Mouse (Mus musculus) heart, embryonic 16.5 days (tissue): ENCODE measurements at regions not wholly inside any gene's neighbourhood (a gene's known extent, or its start where the extent isn't known, plus 50 kb on each side); places are given as distances from the start of the nearest gene placed in this dataset.

Experiments
- ATAC-seq: fragments of 200-750 bp; cut with Nextera tagmentation; replicated peaks from 2 replicates; pipeline ENCODE4 v1.8.0; 2017; ENCODE audit warnings: moderate number of reproducible peaks; ENCODE audit not compliant: insufficient read depth, low FRiP score; ENCODE audit errors: extremely low read depth
- H3K27ac ChIP-seq: fragments of 300-500 bp; sonication (generic); 2 replicates; pipeline ENCODE4 v1.5.1; 2014; ENCODE audit warnings: mild to moderate bottlenecking, low read length, control low read depth, moderate library complexity
- H3K27me3 ChIP-seq: fragments of 300-500 bp; sonication (generic); 2 replicates; pipeline ENCODE4 v1.6.1; 2014; ENCODE audit warnings: low read length, mixed read lengths; ENCODE audit not compliant: control insufficient read depth, insufficient read depth
- H3K36me3 ChIP-seq: fragments of 300-500 bp; sonication (generic); 2 replicates; pipeline ENCODE4 v1.6.1; 2014; ENCODE audit not compliant: control insufficient read depth, insufficient read depth
- H3K4me1 ChIP-seq: fragments of 300-500 bp; sonication (generic); 2 replicates; pipeline ENCODE4 v1.6.1; 2014; ENCODE audit warnings: low read length, mixed read lengths; ENCODE audit not compliant: control insufficient read depth, insufficient read depth
- H3K4me2 ChIP-seq: fragments of 300-500 bp; sonication (generic); 2 replicates; pipeline ENCODE4 v1.6.1; 2014; ENCODE audit warnings: low read depth, mild to moderate bottlenecking, control low read depth, low read length
- H3K4me3 ChIP-seq: fragments of 300-500 bp; sonication (generic); 2 replicates; pipeline ENCODE4 v1.5.1; 2014; ENCODE audit warnings: mild to moderate bottlenecking, control low read depth, low read length
- H3K9ac ChIP-seq: fragments of 300-500 bp; sonication (generic); 2 replicates; pipeline ENCODE4 v1.6.1; 2014; ENCODE audit warnings: low read length, control low read depth
- H3K9me3 ChIP-seq: fragments of 300-500 bp; sonication (generic); replicated peaks from 2 replicates; pipeline ENCODE4 v1.6.1; 2016; ENCODE audit warnings: low read length; ENCODE audit not compliant: control insufficient read depth
- WGBS: fragments of 180-500 bp; shearing (Covaris S2); extraction: QIAGEN DNeasy Blood & Tissue Kit; methylation state at CpG from one replicate; pipeline ENCODE4 v1.1.7; 2014; 5-methylcytosine and 5-hydroxymethylcytosine counted together

- H3K27ac ChIP-seq: no peak overlapping the region
- H3K9ac ChIP-seq: no peak overlapping the region
- H3K4me2 ChIP-seq: no peak overlapping the region
- no peak for ATAC-seq
- 69% methylated on average over 5 of the region's 5 CpGs for WGBS
- no peaks in the 10 kb centered on the region for H3K9me3 ChIP-seq
- H3K4me1 ChIP-seq: no peaks in the 10 kb centered on the region
- H3K4me3 ChIP-seq: no peak overlapping the region
- H3K36me3 ChIP-seq: no peaks in the 10 kb centered on the region
- H3K27me3 ChIP-seq: no peaks in the 10 kb centered on the region
Measured at GRCm38 (mm10) chr5:28884746-28885365, 310.9 kb upstream of the Rnf32 start.

GRCm38 (mm10) chr5:28876199-28876598 lies 319.6 kb upstream of the Rnf32 start:
- WGBS: 76% methylated on average over 8 of the region's 8 CpGs
- no peaks in the 10 kb centered on the region for H3K4me1 ChIP-seq
- no peaks in the 10 kb centered on the region for H3K36me3 ChIP-seq
- no peaks in the 10 kb centered on the region for H3K9me3 ChIP-seq
- H3K4me3 ChIP-seq: no peak overlapping the region
- no peak for ATAC-seq
- H3K27me3 ChIP-seq: no peaks in the 10 kb centered on the region
- H3K4me2 ChIP-seq: no peak overlapping the region
- no peak overlapping the region for H3K27ac ChIP-seq
- no peak overlapping the region for H3K9ac ChIP-seq

- Histone ChIP-seq H3K9ac (no peak overlapping the region), H3K36me3 (no peaks in the 10 kb centered on the region), H3K4me3 (no peak overlapping the region), H3K4me1 (no peaks in the 10 kb centered on the region), H3K27ac (no peak overlapping the region), H3K9me3 (no peaks in the 10 kb centered on the region), H3K4me2 (no peak overlapping the region), H3K27me3 (no peaks in the 10 kb centered on the region)
- no peak for ATAC-seq
- 78% methylated on average over 3 of the region's 3 CpGs for WGBS
Measured at GRCm38 (mm10) chr5:28873600-28874265, 322.1 kb upstream of the Rnf32 start.

- WGBS: 73% methylated on average over 9 of the region's 9 CpGs
- Histone ChIP-seq H3K27me3 (no peaks in the 10 kb centered on the region), H3K4me3 (no peak overlapping the region), H3K27ac (no peak overlapping the region), H3K36me3 (no peaks in the 10 kb centered on the region), H3K9ac (no peak overlapping the region), H3K9me3 (no peaks in the 10 kb centered on the region), H3K4me1 (no peaks in the 10 kb centered on the region), H3K4me2 (no peak overlapping the region)
- ATAC-seq: no peak
Measured at GRCm38 (mm10) chr5:28859604-28860371, 336.0 kb upstream of the Rnf32 start.

- 75% methylated on average over 12 of the region's 12 CpGs for whole genome bisulfite sequencing
Measured at GRCm38 (mm10) chr5:28838141-28838925, 357.5 kb upstream of the Rnf32 start.

GRCm38 (mm10) chr5:28819091-28819490 lies 352.0 kb upstream of the Shh start:
- H3K36me3 ChIP-seq: no peaks in the 10 kb centered on the region
- 88% methylated on average over 5 of the region's 5 CpGs for WGBS
- H3K4me3 ChIP-seq: no peak overlapping the region
- no peak overlapping the region for H3K9ac ChIP-seq
- no peak overlapping the region for H3K4me2 ChIP-seq
- ATAC-seq: no peak
- H3K27me3 ChIP-seq: no peaks in the 10 kb centered on the region
- H3K27ac ChIP-seq: no peak overlapping the region
- no peaks in the 10 kb centered on the region for H3K9me3 ChIP-seq
- no peaks in the 10 kb centered on the region for H3K4me1 ChIP-seq

More at GRCm38 (mm10) chr5:28838141-28838925, 357.5 kb upstream of the Rnf32 start:
- Histone ChIP-seq H3K4me1 (no peaks in the 10 kb centered on the region), H3K27ac (no peak overlapping the region), H3K4me3 (no peak overlapping the region), H3K9me3 (no peaks in the 10 kb centered on the region), H3K4me2 (no peak overlapping the region), H3K27me3 (no peaks in the 10 kb centered on the region), H3K9ac (no peak overlapping the region), H3K36me3 (no peaks in the 10 kb centered on the region)
- no peak for ATAC-seq

- ATAC-seq: no peak
- no peak overlapping the region for H3K27ac ChIP-seq
Measured at GRCm38 (mm10) chr5:28807950-28808349, 340.9 kb upstream of the Shh start.

GRCm38 (mm10) chr5:28799464-28799863 lies 332.4 kb upstream of the Shh start:
- no peaks in the 10 kb centered on the region for H3K9me3 ChIP-seq
- H3K9ac ChIP-seq: no peak overlapping the region
- H3K4me1 ChIP-seq: no peaks in the 10 kb centered on the region
- no peak overlapping the region for H3K4me2 ChIP-seq
- H3K27ac ChIP-seq: no peak overlapping the region
- ATAC-seq: no peak
- H3K4me3 ChIP-seq: no peak overlapping the region
- WGBS: 86% methylated on average over 2 of the region's 2 CpGs
- no peaks in the 10 kb centered on the region for H3K36me3 ChIP-seq
- H3K27me3 ChIP-seq: no peaks in the 10 kb centered on the region

More at GRCm38 (mm10) chr5:28807950-28808349, 340.9 kb upstream of the Shh start:
- WGBS: 63% methylated on average over 5 of the region's 5 CpGs
- H3K9ac ChIP-seq: no peak overlapping the region
- no peak overlapping the region for H3K4me2 ChIP-seq
- H3K36me3 ChIP-seq: no peaks in the 10 kb centered on the region
- no peaks in the 10 kb centered on the region for H3K9me3 ChIP-seq
- H3K27me3 ChIP-seq: no peaks in the 10 kb centered on the region
- H3K4me1 ChIP-seq: no peaks in the 10 kb centered on the region
- H3K4me3 ChIP-seq: no peak overlapping the region
